Mouse (Mus musculus) cerebellum, postnatal 25 days (tissue): ENCODE data around the gene Emid1.
"Not testable (repeated sequence)": the region's sequence is repeated elsewhere in the genome, so short reads cannot be mapped to it uniquely, and the experiment has no call there.

Experiments used
- DNase-seq, 2 experiments: peaks; one replicate each; pipeline ENCODE4 v3.0.0; 2021; ENCODE audit warnings: mixed read lengths in 2 of 2

Gene Emid1

GRCm38 (mm10) chr11:5102384-5102783, 49.7 kb downstream of the Emid1 start:
- DNase-seq = no peak

DNA sequence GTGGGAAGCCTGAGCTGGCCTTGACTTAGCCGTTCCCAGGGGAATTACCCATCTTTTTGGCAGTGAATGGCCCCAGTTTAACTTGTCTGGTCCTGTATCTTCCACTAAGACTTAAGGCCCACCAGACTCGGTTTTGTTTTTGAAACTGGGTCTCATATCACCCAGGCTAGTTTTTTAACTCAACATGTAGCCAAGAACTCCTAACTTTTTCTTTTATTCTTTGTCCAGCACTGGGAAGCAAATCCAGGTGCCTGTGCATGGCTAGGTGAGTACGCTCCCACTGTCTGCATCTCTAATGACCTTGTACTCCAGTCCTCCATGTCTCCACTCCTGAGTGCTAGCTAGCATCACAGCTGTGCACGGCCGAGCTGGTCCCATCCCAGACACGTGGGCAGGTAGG, 50.4 kb downstream of the Emid1 start:
- no peak for DNase-seq

GRCm38 (mm10) chr11:5100801-5101200, 51.3 kb downstream of the Emid1 start:
- DNase-seq = no peak

DNA sequence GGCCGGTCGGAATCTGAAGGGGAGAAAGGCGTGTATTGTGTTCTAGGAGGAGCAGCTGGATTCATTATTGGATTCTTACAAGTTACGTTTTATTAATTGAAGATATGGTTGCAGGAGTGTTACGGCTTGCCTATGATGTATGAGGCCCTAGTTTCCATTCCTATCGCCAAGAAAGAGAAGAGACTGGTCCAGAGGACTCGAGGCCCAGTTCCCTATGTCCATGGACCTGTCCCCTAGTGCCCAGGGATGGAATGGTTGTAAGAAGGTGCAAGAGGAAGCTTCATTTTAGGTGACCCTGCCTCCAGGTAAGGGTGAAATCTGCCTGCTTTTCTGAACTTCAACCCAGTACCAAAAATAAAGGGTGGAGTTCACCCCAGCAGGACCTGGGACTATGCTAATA, 51.8 kb downstream of the Emid1 start:
- DNase-seq = no peak

GRCm38 (mm10) chr11:5099576-5100183, 52.4 kb downstream of the Emid1 start:
- DNase-seq = peak; percentile 75 to 82

DNA sequence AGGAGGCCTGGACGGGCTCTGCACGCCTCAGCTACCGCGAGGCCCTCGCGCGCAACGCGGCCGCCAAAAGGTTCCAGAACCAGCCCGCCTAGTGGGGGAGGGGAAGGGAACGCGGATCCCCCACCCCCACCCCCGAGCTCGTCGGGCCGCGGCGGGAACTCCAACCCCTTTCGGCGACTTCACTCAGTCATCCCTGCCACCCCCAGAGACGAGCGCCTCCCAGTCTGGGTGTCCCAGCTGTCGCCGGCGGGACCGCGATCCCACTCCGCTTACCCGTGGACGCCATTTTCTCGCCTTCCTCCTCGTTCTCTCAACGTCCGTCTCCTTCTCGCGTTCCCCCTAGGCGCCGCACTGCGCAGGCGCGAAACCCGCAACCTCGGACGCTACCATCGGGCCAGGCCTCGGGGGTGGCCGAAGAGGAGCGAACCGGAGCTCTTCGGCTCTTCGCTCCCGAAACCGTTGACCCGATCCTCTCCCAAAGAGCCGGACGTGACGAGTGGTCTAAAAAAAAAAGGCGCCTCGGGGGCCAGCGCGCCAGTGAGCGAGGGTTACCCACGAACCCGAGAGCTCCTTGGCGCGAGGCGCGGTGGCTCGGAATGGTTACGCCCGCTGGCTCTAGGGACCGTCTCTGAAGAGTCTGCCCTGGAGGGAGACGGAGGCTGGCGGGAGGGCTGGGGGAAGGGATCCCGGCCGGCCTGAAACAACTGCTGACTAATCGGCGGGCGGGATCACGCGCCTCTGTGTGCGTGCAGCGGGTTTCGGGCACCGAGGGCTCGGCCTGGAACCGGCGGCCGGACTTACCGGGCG, 53.1 kb downstream of the Emid1 start, which contains the start of the genes Rhbdd3 and Ewsr1:
TSS of gene Rhbdd3 (plus strand) at position 191 of the 807 bp plus-strand sequence.
TSS of gene Ewsr1 (minus strand) at position 531 of the 807 bp plus-strand sequence.
- peak; percentile 98 to 100 for DNase-seq

DNA sequence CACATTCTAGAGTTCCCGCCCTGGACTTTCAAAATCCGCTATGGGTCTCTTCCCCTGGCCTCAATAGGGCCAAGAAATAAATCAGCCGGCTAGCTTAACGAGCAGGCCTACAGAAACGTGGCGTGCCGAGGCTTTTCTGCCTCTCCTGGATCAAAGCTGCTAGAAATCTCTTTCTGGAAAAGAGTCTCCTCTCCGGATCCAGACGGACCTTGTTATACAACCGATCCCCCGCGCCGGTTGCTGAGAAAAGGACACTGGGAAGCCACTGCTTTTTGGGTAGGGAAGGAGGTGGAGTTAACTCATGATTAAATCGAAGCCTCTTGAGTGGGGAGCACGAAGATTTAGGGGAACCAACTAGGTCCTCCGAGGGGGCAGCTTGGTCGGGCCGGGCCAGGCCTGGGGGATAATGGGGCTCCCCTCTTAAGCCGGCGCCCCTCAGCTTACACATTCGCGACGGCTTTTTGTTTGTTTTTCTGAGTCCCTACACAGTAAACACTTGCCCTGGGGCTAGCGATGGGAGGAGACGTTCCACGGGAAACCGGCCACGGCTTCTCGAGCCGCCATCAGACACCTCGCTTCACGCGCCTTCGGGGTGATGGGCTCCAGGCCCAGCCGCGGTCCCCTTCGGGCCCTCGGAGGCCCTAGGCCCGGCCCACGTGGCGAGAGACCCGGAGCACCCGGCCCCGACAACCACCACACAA, 53.9 kb downstream of the Emid1 start:
- peak; percentile 66 to 76 for DNase-seq

GRCm38 (mm10) chr11:5096480-5097020, 55.5 kb downstream of the Emid1 start:
- DNase-seq = no peak

DNA sequence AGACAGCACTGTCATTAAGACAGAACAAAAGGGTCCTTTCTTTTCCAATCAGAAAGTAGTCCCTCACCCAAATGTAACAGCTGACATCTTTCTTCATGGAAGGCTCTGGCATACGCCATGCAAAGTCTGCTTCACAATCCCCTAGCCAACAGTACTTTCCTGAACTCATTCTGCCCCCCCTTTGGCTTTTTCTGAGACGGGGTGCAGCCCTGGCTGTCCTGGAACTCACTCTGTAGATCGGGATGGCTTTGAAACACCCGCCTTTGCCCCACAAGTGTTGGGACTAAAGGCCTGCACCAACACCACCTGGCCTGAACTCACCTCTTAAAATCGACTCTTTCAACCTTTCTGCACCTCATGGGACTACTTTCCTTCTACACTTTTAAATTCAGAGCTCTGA, 56.2 kb downstream of the Emid1 start:
- no peak for DNase-seq

DNA sequence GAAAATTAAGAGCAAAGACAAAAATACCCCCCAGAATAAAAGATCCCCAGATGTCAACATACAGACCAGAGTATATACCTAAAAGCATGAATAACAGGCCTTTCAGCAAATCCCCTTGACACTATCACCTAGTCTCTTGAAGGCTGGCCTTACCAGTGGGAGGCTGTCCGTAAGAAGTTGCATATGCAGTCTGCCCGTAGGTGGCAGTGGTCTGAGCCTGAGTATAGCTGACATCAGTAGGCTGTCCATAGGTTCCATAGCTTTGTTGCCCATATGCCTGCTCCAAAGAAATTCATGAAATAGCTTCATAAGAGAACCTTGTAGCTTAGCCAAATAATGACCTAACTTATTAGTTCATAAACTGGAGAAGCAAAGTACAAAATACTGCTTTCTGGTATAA, 60.4 kb downstream of the Emid1 start:
- DNase-seq = no peak

- no peak for DNase-seq
Observed at GRCm38 (mm10) chr11:5089147-5089546, 62.9 kb downstream of the Emid1 start.

DNA sequence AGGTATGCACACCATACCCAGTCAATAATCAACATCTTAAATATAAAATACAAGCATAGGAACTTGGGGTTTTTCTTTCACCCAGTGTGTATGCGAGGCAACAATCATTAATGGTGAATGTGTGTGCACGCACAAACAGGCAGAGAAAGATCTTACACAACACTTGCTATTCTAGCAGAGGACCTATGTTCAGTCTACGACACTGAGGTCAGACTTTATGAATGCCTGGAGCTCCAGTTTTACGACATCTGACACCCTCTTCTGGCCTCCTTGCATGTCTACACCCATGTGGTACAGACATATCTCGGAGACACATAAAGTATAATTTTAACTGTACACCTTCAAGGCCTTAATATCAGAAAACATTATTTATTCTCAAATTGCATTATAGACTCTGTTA, 75.2 kb downstream of the Emid1 start:
- not testable (repeated sequence) for DNase-seq

DNA sequence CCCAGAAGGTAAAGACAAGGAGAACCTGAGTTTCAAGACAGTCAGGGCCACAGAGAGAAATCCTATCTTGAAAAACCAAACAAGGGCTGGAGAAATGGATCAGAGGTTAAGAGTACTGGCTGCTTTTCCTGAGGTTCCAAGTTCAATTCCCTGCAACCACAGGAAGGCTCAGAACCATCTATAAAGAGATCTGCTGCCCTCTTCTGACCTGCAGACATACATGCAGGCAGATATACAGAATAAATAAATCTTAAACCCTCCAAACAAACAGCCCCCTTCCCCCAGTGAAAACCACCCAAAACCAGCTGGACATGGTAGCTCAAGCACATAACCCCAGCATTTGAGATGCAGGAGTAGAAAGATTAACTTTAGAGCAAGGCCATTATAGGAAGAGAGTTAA, 76.3 kb downstream of the Emid1 start:
- DNase-seq = no peak

GRCm38 (mm10) chr11:5074882-5075281, 77.2 kb downstream of the Emid1 start:
- peak in 1 of 2 experiments; percentile 34 for DNase-seq

GRCm38 (mm10) chr11:5068126-5068971, 83.7 kb downstream of the Emid1 start:
- DNase-seq = no peak

GRCm38 (mm10) chr11:5067063-5067462, 85.0 kb downstream of the Emid1 start:
- DNase-seq = no peak

DNA sequence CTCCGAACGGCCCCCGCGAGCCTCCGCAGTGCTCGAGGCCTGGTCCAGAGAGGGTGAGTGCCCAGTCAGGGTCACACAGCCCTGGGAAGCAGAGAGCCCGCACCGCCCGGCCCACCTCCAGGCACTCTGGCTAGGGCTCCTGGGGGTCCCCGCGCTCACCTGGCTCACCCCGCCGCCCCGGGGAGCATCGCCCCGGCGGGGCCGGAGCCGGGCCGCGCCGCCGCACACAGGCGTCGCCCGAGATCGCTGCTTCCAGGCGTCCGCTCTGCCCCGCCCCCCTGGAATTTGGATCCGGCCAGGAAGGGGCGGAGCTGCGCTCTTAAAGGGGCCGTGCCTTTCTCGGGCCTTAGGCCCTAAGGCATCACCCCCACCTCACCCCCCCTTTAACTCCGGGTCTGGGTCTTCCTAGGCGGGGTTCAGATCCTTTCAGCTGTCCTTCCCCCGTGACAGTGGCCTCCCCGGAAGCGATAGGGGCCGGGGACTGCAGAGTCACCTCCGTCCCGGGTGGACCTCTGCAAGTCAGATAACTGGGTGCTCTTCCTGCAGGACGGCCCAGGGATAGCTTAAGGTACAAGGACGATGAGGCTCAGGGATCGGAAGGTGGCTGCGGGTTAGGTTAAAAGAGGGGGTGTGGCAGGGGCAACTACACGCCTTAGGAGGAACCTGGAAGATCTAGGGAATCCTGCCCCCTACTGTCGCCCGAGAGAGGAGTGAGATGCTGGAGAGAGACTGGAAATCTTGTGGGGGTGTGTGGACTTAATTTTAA, 86.8 kb downstream of the Emid1 start, which contains the start of gene Gas2l1:
TSS of gene Gas2l1 (minus strand) at position 272 of the 766 bp plus-strand sequence.
- peak; percentile 90 to 95 for DNase-seq

DNA sequence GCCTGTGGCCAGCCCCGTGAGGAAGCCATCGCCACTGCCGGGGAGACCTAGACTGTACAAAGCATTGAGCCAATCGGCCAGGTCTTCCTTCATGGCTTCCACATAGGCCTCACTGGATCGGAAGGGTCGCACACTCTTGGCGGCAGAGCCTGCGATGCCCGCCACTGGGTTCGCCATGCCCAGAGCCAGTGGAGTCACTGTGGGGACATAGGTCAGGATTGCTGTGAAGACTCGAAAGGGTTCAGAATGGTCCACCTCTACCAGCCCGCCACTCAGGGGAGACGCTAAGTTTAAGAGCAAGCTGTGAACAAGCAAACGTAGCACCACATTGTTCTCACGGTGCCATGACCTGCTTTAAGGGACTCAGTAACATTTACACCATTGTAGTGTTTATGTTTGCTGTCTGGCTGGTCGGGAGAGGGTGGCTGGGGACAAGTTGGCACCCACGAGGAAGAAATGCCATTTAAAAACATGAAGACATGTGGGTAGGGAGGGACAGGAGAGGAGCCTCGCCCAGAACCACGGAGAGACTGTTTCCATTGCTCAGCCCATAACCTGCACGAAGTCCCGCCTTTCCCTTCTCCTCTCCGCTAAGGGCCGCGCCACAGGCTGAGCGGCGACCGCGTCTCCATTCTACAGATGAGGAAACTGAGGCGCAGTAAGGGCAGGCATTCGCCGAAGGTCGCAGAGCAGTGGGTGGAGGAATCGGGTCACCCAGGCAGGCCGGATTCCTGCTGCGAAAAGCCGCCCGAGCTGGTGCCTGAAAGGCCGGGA, 87.6 kb downstream of the Emid1 start:
- DNase-seq = no peak

DNA sequence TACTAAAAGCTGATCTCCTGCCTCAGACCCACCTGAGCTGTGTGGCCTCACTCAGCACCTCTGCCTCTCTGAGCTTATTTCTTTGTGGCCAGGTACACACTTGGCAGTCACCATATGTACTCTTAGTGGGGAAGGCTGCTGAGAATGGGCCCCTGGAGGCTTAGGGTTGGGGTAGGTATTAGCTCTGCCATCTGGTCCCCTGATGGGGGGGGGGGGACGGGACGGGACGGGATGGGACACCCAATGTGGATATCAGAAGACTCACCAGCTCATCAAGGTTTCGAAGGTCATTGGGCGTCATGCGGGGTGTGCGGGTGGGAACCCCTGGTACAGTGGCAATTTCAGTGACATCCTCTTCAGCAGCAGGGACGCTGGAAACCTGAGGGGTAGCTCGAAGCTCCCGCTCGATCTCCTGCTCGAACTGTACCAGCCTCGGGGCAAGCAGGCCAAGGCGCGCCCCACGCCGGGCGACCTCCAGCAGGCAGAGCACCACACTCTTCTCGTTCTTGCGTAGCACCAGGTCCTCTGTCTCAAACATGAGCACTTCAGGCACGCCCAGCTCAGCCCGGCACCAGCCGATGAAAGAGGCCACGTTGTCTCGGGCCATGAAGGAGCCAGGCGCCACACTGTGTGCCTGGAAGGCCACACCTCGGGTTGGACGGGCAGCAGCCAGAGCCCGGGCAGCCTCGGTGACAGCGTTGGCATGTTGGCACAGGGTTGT, 88.3 kb downstream of the Emid1 start:
- peak; percentile 47 to 58 for DNase-seq
